Mouse (Mus musculus) ovary, adult 18-20 months (tissue): Measurements from ENCODE around the gene Brsk2.
"Not testable (repeated sequence)": the region's sequence is repeated elsewhere in the genome, so short reads cannot be mapped to it uniquely, and the experiment has no call there.

Experiments used
- DNase-seq: peaks from one replicate; pipeline ENCODE4 v3.0.0; 2022; ENCODE audit warnings: low spot score, mixed read lengths

Gene Brsk2

DNA sequence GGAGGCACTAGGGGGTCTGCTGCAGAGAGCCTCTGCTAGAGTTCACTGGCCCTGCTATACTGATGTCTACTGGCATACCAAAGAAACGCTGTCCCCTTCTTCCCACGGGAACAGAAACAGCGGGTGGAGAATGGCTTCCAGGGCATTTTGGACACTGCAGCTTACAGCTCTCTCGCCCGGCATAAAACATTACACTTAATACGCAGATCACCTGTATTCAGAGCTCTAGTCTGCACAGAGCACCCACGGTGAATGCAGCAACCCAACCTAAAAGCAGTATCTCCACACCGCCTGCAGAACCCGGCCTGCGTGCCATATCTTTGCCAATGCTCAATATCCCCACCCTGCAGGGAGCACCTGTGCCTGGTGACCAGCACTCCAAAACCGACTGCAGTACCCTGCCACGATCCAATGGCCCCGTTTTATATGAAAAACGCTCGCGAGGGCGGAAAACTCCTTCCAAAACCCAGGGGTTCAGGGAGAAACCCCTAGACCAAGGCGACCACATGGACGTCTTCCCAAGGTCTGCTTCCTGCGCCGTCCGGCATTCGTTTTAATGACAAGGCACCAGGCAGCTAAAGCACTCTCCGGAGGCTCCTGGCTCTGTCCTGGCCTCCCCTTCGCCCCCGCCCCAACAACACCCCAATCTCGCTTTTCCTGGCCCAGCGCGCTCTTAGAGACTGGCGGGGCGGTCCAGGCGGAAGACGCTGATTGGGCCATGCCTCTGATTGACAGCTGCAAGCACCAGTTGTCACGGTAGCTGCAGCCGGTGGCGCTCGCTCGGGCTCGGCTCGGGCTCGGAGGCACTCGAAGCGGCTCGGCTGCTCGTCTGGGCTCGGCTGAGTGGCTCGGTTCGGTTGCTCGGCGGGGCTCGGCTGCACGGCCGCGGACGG lies at the start of gene Brsk2:
TSS of gene Brsk2 (plus strand) at position 846 of the 893 bp plus-strand sequence.
- peak; percentile 90 for DNase-seq

DNA sequence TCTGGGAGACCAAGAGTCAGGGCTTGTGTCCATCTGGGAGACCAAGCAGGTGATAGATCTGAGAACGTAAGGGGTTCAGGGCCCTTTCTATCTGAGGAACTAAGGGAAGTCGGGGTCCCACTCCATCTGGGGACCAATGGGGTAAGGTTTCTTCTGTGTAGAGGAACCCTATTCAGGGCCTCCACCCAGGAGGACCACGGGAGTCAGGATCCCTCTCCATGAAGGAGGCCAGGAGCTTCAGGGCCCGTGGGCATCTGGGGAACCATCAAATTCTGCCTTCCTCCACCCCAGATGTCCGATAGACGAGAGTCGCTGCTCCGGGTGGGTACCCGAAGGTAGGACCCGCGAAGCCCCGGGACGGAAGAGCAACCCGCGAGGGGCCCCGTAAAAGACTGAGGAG lies 47.7 kb upstream of the Brsk2 start:
- DNase-seq = no peak

DNA sequence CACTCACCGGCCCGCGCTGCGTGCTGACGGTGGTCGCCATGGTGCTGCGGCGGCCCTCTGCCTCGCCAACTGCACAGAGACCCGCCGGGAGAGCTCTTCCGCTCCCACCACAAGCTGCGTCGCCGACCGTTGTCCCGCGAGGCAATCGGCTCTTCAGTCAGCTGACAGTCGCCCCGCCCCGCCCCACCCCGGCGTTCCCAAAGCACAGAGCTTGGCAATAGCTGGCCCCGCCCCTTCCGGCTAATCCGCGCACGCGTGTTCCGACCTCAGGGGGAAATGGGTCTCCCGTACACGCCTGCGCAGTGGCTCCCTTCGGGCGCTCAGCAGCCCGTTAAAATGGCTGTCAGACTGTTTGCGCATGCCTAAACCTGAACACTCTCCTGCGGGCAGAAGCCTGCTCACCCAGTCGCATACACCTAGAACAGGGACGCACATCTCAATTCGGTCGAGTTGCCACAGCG lies 47.3 kb upstream of the Brsk2 start:
- peak; percentile 98 for DNase-seq

DNA sequence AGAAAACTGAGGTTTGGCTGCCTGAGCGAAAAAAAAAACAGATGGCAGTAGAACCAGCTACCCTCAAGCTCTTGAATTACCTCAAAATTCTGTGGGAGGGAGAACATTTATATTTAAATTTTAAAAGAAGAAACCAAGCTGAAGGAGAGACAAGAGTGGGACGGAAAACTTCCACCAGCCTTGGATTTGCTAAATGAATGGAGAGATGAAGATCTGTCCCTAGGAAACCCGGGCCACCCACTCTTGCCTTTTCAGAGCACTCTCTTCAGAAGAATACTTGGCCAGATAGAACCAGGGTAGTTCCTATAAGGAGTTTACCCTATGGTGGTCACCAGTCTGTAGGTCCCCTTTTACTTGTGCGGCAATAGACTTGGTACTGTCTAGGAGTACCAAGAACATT lies 46.8 kb upstream of the Brsk2 start:
- no peak for DNase-seq

DNA sequence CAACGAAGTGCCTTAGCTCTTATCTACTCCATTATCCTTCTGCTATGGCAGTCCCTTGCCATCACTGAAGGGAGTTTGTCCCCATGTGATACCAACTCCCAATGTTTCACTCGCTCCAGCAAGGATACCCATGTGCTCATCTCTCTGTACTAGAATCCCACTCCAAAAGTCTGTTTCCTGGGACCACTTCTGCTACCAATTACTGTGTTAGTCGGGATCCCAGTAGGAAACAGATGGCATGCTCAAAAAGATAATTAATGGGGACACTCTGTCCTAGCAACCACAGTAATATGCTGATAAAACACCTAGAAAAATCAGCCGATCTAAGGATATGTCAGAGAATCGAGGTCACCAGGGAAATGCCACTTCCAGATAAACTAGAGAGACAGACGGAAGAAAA lies 41.0 kb upstream of the Brsk2 start:
- no peak for DNase-seq

DNA sequence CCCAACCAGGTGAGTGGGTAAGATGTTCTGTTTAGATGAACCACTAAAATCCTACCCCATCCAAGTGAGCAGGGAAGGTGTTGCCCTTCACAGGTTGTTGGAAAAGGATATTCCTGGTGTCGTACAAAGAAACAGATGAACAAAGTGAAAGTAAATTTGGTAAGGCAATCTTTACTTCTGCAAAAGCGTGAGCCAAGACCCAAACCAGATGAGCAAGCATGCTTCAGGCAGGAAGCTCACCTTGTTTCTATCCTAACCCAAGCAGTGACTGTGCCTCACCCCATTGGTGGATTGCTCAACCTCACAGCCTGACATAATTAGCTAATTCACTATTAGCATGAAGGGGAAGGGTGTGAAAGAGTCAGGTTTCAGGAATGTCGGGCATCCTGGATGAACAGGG lies 38.2 kb upstream of the Brsk2 start:
- no peak for DNase-seq

DNA sequence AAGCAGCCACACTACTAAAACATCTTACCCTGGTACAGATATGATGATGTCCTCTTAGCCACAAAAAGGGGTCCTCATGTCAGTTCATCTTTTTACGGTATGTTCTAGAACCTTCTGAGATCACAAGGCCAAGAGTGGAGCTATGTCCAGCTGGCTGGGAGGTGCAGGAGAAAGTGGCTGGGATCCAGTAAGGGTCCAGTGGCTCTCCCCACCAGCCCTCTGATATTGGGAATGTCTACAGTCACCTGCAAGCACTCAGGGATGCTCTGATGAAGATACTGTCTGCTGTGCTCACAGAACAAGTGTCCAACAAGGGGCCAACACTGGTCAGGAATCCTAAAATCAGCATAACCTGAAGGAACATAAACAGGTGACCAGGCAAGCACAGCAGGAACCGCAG lies 31.1 kb upstream of the Brsk2 start, which contains the start of gene Tollip:
TSS of gene Tollip (minus strand) at position 101 of the 400 bp plus-strand sequence.
- DNase-seq = no peak

DNA sequence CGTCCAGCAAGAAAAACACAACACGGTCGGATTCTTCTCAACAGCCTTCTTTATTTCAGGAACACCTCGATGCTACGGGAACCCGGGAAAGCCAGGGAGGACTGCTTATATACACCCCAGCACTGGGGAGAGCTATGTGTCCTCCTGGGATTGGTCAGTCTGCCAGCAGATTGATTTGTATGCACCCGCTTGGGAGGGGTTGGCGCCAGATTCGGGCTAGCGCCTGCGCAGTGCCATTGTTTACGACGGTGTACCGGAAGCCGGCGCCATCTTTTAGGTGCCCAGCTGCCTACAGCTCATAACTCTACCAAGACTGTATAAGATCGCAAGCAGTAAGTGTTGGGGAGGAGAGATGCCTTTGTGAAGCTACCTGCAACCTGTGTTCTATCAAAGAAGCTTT lies 25.4 kb upstream of the Brsk2 start:
- DNase-seq = not testable (repeated sequence)

DNA sequence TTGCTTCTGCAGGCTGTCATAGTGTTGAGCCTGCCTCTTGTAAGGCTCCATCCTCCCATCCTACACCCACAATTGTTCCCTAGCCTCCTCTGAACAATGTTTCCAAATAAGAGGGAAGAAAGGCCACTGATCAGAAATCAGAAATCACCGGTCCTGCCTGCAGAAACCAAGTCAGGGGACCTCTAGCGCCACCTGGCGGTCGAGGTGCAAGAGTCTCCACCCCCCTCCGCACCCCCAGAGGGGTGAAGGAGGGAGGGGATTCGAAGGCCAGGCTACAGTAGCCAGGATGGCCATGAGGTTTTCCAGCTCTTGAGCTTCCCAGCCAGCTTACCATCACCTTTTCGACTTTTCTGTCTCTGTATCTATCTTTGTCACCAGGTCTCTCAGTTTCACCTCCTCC lies 24.6 kb upstream of the Brsk2 start:
- no peak for DNase-seq

DNA sequence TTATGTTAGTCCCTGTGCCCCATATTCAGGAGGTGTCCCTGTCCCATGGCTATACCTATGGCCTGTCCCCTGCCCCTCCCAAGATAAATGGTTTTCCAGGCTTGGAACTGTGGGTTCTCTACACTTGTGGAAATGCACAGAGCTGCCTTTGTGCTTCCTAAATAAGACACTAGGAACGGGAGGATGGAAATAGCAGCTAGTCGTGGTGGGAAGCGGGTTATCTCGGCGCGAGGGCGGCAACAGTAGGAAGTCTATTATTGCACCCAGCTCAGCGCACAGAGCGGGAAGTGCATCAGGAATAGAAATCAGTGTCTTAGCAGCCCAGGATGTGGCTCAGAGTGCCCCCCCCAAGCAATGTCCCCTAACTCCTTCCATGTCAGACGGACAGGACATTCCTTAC lies 20.9 kb upstream of the Brsk2 start:
- DNase-seq = no peak

DNA sequence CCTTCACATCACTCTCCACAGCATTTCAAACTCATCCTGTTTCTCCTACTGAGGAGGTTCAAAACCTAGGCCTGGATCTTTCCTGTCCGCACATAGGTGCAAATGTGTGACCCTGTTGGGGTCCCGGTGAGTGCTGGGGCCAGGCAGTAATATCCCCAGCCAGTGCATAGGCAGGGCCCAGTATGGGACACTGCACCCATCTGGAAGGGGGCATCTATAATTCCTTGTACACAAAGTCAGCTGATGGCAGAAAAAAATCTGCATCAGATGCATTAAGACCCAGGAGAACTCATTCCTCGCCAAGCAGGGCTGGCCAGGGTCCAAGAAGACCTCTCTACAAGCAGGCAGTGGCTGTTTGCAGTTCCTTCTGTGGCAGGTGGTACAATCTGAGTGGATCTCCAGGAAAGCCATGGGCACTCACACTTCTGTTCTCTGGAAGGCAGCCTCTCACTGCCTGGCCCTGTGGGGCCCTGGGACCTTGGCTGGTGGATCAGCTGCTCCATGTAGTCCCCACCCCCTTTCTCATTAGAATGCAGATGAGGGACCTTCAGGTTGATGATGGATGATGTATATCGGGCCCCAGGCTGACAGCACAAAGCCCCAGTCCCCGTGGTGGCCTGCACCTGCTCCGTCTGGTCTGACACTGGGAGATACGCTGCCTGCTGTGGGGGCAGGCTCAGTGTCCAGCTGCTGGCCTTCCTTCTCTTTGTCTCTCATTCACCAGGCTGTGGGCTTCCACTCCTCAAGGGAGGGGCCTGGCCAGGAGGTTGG lies 15.2 kb upstream of the Brsk2 start:
- no peak for DNase-seq

DNA sequence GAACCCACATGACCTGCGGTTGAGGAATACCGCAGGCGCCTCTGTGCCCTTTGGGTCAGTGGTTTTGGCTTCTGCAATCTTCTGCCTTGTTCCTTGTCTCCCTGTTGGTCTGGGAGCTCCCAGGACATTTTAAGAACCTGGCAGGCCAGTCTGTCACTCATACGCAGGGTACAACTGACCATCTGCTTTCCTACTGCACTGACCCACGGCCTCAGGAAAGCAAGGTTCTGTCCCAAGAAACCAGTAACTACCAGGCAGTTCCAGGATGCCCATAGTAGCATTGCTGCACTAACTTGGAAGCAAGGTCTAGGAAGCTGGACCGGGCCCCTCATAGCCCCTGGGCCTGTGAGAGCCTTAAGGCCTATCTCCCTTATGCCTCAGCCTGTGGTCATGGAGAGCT lies 14.6 kb upstream of the Brsk2 start:
- no peak for DNase-seq

DNA sequence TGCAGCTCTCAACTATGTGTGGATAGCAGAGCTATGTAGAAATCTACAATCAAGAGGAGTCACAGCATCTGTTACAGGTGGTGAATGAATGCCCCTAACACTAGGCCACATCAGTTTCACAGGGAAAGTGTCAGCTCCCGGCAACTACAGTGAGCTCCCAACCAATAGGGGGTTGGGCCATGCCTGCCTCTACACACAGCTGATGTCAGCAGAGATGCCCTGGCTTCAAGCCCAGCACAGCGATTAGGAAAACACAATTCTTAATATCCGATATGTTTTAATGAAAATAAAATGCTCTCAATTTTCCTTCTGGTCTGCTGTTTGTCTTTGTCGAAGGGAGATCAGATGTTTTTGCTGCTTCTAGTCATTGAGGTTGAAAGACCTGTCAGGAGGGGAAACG lies 6.1 kb upstream of the Brsk2 start:
- no peak for DNase-seq

DNA sequence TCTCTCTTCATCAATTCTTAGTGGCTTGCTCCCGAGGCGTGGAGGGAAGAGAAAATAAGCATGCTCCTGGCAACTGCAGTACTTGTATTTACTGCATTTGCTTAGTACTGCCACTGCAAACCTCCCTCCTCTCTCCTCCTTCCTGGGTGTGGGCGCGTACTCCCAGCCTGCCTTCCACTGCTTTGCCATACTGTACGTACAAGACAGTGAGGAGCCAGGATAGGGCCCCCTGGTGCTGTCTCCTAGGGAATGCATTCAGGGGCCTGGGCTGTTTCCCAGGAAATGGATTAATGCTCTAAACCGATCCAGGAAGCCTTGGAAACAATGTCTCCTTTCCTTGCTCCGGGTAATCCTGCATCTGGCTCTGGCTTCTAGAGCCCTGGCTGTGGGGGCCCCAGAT lies 3.6 kb upstream of the Brsk2 start:
- DNase-seq = no peak

DNA sequence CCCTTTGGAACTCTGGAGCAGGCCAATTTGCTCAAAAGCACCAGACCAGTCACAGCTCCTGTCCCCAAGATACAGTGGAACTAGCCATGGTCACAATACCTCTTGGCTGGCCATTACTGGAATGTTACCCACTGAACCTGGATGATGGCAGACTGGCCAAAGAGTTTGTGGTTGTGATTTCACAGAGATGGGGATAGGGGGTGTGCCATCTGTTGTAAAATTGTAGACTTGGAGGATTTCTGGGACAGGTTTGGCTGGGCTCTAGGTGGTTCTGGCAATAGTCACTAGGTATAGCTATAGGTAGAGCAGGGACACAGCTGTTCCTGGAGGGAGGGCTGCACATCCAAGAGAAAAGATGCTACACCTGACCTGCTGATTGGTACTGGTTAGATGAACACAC lies 2.0 kb upstream of the Brsk2 start:
- DNase-seq = no peak

DNA sequence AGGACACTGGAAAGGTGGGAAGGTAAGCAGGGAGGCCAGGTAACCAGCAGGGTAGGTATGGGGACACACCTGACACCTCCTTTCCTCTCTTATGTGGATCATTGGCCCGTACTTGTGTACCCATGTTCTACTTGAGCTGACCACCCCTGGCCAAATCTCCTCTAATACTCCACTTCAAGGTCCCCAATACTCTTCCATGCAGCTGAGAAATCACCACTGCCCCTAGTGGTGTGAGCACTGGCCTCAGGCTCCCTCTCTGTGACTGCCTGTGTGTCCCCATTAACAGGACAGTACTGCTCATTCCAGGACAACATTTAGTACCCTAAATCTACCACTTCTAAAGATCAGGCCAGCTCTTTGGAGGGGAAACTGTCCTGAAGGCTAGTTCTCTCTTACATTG lies 1.5 kb upstream of the Brsk2 start:
- no peak for DNase-seq

DNA sequence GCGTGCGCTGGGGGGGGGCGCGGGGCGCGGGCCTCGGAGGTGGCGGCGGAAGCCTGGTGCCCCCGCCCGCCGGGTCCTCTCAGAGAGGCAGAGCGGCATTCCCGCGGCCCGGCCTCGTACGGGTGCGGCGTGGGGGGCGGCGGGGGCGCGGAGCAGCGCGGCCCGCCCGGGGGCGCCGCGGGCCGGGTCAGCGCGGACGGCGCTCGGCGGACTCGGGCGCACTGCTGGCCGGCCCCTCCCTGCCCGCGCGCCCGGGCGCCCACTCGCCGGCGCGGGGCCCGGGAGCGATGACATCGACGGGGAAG lies 200 bp downstream of the Brsk2 start:
- no peak for DNase-seq

DNA sequence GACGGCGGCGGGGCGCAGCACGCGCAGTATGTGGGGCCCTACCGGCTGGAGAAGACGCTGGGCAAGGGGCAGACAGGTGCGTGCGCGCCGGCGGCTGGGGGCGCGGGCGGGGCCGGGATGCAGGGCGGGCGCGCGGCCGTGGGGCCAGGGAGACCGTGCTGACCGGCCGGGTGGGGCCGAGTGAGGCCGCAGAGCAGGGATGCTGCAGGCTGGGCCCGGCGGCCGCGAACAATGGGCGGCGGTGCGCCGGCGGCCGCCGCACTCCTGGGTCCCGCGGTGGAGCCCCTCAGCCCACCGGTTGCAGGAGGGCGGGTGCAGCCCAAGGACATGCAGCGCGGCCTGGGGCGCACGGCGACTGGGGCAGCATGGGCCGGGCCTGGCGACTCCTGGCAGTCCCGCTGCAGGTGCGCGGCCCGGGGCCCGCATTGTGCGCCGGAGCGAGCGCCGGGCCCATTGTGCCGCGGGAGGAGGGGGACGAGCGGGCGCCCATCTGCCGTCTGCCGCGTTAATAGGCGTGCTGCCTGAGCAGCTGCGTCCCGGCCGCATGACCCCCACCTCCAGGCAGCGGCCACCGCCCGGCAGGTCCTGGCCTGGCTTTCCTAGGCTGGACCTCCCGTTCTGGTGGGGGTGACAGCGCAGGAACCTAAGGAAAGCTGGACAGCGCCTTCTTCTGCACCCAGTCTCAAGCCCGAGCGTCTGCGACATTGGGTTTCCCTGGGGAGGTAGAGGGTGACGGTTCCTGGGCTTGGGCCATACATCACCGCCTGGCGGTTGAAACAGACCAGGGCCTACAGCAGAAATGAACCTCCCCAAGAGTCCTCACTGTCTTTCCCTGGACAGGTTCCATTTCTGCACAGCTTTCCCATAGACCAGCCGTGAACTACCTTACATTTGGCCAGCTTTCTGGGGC lies 808 bp downstream of the Brsk2 start:
- no peak for DNase-seq

DNA sequence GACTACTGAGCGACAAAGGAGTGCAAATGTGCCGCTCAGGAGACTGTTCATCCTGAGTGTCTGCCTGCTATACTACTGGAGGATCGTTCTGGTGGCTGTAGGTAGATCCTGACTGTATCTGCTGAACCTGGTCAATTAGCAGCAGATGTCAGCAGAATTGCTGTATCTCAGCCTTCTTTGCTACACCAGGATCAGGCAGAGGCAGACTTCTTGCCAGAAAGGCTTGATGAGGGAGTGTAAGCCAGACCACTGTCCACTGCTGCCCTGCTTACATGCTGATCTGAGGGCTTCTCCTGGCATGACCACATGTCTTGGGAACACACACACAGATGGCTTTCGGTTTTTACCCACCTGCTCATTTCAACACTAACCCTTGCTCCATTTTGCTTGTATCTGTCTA lies 2.3 kb downstream of the Brsk2 start:
- DNase-seq = no peak

DNA sequence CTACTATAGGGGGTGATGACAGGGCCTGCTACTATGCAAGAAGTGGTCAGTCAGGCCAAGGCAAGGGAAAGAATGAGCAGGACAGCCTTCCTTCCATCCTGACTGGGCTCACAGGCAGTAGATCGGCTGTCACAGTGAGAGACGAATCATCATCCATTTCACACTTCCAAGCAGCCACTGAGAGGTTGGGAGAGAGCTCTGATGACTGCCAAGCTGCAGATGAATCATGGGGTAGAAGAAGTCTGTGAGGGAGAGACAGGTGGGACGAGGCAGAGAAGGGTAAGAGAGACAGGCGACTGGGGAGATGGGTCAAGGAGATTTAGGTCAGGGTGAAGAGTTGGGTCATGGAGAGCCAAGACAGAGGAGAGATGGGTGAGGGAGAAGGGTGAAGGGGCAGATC lies 3.4 kb downstream of the Brsk2 start:
- DNase-seq = no peak

DNA sequence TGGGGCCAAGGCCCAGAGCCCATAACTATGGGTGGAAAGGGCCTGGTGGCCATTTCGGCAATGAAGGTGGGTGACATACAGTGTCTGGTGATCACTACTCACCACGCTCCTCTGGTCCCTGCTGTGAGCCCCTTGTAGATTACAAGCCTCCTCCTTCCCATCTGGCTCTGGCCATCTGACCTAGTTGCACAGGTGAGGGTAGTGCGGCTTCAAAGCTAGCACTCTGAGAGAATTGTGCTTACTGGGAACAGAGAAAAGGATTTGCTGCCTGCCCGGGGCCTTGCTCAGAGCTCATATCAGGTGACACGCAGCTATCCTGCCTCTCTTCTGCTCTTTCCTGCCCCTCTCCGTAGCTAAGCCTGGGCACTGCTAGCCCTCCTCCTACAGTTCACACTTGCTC lies 4.1 kb downstream of the Brsk2 start:
- DNase-seq = no peak

DNA sequence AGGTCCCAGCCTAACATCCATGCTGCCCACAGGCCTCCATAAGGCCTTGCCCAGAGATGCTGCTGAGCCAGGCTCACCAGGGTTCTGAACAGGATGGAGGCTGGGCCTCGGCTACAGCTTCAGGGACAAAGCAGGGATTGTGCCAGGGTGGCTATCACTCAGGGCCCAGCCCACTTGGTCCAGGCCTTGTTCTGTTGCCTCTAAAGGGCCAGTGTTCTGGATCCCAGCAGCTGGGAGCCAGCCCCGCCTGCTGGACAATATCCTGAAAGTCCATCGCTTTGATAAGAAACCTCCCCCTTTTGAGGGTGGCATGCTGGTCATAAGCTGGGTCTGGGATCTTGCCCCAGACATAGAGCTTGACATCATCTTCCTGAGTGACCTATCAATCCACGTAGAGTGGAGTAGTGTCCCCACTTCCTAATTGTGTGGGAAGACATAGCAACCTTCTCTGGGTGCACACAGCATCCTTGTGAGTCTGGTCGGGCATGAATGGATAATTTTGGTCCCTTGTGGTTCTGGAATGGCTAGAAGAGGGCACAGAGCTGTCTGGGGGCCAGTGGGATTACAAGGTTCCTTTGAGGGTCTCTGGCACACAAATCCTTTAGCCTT lies 6.1 kb downstream of the Brsk2 start:
- no peak for DNase-seq
